Mouse (Mus musculus) kidney, postnatal 4 days (tissue): ENCODE data around the gene Cgnl1.
A peak's percentile ranks its signal among the peaks of the same experiment; 100 is the strongest.

Experiments used
- DNase-seq, 2 experiments: peaks; one replicate each; pipeline ENCODE4 v3.0.0; 2021; ENCODE audit warnings: mixed read lengths in 2 of 2

Gene Cgnl1

DNA sequence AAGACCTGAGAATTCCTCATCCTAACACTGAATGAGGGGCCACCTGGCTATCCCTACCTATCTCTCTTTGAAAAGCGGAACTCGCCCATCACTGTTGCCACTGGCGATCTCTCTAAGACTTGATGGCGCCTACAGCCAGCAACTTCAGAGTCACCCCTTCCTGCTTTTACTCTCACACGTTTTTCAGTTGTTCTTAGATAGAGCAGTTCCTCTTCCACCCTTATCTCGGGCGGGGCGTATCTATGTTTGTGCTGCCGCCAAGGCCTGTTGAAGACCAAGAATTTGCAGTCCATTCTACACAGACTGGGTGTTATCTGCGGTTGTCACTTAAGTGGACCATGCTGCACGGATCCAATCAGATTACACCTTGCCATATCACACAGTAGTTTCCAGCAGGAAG, 62.2 kb downstream of the Cgnl1 start:
- no peak for DNase-seq

DNA sequence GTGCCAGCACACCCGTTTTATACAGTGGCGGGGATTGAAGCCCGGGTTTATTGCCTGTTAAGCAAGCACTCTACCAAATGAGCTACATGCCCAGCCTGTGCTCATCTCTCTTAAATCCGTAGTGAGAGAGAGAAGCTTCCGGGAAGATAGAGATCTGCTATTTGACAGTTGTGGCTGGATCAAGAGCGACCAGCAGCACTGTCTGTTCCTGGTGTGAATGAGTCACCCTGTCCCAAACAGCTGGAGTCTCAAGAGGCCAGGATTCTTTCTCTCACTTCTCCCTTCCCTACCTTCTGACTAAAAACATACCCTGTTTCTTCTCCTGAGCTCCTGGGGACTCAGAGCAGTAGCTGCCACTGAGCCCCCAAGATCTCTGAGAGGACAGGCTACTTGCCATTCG, 63.4 kb downstream of the Cgnl1 start:
- DNase-seq, result no peak

DNA sequence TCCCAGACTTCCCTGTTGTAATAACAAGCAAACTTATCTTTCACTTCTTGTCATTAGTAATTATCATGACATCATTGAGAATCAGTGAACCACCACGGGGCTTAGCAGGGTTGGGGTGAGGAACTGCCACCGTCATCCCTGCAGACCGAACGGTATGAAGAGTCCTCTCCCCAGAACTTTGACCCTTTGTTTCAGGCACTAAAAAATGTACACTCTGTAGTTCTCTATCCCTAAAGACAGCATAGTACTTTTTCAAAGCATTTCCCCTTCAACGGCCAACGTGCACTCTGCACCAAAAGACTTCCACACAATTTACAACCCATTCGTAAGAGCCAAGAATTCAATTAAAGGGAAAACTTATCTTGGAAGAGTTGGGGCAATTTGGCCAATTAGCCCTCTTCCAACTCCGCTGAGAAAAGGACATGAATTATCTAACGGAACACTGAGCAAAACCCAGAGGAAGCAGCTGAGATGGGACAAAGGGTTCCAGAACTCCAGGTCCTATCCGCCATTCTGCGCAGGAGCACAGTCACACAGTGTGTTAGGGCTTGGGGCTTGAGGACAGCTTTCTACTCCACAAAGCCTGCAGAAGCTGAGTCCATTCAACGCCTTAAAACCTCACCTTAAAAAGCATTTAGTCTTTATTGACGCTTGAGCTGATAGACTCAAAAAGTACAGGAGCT, 66.9 kb downstream of the Cgnl1 start:
- DNase-seq, result peak in 1 of 2 experiments; percentile 23

DNA sequence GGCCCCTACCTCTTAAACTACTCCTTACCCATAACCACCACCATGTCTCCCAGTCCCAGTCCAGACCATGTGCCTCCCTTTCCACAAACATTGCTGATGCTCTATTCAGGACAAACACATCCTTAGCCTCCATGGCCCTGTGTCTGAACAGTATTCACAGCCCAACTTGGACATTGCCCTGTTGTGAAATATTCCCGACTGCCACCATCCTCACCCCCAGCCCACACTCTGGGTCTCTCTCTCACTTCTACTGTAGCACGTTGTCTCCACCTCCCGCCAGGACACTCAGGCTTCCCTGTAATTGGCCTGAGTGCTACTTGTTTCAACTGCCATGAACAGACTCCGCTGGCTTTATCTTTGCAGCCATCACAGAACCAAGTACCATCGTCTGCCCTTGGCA, 72.3 kb downstream of the Cgnl1 start:
- DNase-seq, result no peak

DNA sequence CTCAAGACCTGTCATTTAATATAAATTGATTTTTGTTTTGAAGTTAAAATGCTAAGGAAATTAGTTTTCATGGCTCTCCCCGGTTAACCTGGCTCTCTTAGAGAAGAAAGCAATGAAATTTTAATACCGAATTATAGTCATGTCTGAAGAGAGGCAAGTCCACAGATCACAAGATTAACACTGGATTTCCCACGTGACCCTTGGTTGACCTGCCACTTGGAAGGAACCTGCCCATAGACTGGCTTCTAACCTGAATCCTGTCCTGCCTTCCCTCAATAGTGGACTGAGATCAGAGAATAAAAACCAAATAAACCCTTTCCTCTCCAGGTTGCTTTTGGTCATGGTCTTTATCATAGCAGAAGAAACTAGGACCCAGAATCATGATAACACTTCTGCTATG, 73.3 kb downstream of the Cgnl1 start:
- no peak for DNase-seq

DNA sequence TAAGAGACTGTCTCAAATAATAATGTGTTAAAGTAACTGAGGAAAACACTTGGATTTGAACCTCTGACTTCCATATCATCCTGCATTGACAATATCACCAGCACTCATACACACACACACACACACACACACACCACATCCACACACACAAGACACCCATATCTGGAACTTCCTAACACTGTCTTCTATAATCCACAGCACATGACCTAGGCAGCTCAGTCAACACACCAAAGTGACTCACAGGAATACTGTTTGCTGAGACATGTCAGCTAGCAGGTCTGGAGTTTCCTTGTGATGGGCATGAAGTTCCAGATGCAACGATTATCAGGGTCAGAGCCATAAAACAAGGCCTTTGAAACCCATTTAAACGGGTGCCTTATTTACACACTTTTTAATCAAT, 74.2 kb downstream of the Cgnl1 start:
- DNase-seq, result no peak

DNA sequence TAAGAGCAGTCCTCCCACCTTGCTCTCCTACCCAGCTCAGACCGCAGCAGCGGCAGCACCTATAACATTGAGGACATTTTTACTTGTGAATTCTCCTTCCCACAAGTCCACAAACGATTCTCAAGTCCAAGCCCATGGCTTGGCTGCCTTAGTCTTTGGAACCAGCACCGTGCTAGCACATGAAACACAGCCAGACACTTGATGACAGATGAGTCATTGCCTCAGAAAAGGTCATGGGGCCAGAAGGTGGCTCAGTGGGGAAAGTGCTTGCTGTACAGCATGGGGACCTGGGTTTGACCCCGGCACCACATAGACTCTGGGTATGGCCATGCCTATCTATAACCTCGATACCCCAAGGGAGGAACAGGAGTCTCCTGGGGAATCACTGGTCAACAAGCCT, 74.6 kb downstream of the Cgnl1 start:
- DNase-seq, result no peak

- DNase-seq, result no peak
These were observed 76.3 kb downstream of the Cgnl1 start for GRCm38 (mm10) chr9:71695133-71695532.

DNA sequence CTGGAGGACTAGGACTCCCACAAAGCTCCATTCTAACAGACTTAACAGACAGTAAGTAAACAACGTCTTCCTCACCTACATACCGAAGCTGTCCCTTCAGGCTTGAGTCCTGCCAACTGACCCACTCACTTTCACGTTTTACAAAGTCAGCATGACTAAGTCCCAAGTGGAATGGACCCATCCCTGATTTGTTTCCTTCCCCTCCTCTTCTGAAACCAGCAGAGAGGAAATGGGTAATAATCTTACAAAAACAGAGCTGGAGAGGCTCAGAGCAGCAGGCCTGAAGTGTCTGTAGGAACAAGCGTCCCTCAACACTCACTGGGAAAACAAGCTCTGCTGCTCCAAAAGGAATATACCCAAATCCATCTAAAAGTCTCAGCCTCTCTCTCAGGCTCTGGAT, 77.2 kb downstream of the Cgnl1 start:
- DNase-seq, result no peak

GRCm38 (mm10) chr9:71693771-71694170, 77.6 kb downstream of the Cgnl1 start:
- no peak for DNase-seq

GRCm38 (mm10) chr9:71692165-71692564, 79.2 kb downstream of the Cgnl1 start:
- DNase-seq, result no peak

DNA sequence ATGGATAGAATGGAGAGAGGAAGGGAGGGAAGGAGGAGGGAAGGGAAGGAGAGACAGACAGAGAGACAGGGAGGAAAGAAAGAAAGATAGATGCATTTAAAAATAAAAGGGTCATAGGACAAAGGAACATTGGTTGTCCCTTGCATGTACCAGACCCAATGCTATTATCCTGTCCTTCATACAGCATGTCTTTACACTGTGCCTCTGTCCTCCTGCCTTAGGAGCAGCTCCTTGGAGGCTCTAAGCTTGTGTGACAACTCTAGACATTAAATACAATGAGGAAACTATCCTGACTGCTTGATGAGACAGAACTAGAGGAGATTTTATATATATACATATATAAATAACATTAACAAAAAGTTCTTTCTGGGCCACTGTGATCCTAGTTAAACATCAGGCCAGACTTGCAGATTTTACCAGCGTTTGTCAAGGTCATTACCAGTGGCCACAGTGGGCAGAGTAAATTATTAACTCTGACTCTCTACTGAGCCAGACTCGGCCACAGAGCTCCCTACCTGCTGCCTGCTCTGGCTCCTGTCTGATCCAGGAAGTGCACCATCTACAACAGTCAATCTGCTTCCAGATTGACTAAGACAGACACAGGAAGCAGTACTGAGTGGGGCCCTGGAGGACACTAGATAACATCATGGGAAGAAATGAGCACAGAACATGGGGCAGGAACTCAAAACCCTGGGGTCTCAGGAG, 81.9 kb downstream of the Cgnl1 start:
- DNase-seq, result peak in 1 of 2 experiments; percentile 49

- no peak for DNase-seq
These were observed 84.9 kb downstream of the Cgnl1 start for GRCm38 (mm10) chr9:71686463-71686862.

- DNase-seq, result no peak
These were observed 86.6 kb downstream of the Cgnl1 start for GRCm38 (mm10) chr9:71684772-71685171.

DNA sequence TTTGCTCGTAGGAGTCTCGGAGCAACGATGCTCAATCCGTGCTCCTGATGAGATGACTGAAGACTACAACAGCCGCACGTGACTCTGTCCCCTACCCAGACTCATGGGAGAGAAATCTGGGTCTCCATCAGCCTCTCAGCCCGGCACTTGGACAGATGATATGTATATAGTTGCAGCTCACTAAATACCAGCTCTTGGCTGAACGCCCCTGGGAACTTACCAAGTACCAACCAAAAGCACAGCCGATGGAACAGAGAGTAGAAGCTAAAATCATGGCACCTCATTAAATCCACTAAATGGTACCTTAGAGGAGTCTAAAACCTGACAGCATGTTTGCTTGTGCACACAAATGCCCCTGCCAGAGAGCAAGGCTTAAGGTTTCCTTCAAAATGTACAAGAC, 91.0 kb downstream of the Cgnl1 start:
- no peak for DNase-seq

DNA sequence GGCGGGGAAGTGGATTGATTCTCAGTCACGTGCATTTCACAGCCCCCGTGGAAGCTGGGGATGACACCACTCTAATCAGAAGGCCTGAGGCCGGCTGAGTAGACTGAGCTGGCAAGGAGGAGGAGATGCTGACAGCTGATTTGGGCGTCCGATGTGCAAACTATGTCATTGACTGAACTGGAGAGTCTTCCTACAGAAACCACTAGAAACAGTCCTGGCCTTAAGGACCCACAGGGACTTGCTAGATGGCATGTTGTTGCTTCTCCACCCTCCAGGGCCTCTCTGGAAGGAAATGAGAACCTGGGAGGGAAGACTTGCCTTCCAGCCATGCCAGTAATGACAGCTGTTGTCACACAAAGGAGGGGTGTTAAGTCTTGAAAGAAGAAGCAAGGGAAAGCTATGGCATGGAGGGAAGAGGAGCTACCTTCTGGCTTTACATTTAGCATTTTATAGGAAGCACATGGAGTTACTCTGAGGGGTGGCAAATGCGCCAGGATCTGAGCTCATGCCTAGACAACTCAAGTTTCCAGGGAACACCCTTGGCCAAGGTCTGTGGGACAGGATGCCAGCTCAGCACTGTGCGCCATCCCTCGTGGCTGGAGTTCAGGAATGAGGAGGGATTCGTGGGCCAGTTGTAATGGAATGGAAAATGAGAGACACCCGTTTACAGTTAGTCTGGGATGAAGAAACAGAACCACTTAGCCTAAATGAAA, 92.1 kb downstream of the Cgnl1 start:
- DNase-seq, result peak in 1 of 2 experiments; percentile 28

DNA sequence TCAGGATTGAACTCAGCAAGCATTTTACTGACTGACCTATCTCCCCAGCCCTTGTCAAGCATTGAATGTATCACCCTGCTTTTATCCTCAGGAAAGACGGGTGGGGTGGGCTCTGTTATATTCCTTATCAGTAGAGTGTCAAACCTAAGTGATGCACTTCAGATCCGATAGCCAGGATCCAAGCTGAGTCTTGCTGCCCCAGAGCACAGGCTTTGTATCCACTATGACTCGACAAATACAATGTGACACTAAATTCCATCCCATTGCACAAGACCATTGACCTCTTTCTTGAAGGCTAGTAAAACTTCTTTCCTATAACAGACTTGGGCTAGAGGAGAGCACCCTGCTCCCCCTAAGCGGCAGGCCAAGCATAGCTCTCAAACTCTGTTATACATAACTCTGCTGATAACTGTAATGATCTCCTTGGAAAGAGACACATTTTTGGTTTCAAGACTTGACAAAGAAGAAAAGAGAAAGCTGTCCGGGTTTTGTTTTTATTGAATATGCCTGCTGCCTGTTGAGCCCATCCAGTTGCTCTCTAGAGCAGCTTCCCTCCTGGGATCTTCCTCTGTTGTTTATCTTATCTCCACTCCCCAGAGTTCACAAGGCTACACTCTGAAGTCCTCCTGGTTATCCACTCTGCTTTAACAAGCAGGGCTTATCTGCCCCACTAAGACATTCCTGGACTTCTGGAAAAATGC, 94.3 kb downstream of the Cgnl1 start:
- peak in 1 of 2 experiments; percentile 46 for DNase-seq

DNA sequence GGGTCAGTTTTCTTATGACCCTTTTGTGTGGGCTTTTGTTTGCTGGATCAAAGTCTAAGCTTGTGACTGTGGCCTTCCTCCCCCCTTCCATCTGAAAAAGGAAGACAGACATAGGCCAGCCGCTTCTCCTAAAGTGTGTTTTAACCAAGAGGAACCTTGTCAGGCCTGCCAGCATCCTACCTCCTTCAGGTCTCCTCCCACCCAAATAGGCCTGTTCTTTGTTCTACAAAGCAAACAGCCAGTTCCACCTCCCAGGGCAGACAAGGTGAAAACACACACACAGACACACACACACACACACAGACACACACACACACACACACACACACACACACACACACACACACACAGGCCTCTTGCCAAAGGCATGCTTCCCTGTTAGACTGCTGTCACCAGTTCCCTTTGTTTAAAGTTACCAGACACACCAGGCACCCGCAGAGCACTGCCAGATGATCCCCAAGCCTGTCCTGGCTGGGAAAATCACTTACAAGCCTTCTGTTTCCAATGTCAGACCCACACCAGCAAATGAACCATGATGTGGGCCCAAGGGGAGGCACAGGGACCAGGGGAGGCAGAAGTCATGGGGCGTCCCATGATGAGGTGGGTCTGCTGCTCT, 95.5 kb downstream of the Cgnl1 start:
- no peak for DNase-seq

- no peak for DNase-seq
These were observed 96.2 kb downstream of the Cgnl1 start for GRCm38 (mm10) chr9:71675216-71675615.

DNA sequence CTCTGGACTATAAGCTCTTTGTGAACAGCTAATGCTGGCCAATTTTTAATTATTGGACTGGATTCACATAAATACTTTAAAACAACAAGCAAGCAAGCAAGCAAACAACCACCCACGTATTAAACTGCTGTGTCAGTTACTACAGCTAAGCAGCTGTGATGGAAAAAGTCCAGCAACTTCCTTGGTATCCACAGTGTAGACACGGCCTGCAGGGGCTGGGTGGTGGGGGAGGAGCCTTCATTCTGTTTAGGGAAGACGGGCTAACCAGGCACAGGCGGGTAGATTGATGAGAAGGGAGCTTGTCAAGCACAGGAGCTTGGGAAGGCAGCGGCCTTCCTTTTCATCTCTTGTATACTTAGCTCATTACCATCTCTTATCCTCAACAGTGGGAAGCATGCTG, 96.9 kb downstream of the Cgnl1 start:
- DNase-seq, result peak; percentile 50 to 63

DNA sequence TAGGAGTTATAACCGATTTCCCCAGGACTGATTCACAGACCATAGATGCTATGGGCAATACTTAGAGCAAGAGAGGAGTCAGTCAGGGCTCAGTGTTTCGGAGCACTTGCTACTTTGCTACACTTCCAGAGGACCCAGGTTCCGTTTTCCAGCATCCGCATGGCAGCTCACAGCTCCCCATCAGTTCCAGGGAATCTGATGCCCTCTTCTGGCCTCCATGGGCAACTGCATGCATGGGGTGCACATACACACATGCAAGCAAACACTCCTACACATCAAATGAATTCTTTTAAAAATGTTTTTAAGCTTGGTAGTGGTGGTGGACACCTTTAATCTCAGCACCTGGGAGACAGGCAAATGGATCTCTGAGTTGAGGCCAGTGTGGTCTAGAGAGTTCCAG, 98.9 kb downstream of the Cgnl1 start:
- no peak for DNase-seq

DNA sequence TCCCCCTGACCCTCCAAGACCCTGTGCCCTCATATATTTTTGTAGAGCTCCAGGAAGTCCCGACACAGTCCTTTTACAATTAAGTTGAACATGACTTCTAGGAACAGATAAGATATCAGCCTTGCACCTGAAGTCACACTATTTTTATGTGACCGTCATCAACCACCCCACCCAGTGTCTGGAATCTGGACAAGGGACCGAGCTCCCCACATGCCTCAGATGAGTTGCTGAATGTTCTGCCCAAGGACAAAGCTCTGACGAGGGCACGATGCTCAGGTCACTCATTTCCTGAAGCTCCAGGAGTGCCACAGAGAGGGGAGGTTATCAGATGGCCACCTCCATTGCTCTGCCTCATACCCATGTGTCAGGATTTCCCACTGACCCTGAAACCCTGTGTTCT, 100.7 kb downstream of the Cgnl1 start:
- no peak for DNase-seq

DNA sequence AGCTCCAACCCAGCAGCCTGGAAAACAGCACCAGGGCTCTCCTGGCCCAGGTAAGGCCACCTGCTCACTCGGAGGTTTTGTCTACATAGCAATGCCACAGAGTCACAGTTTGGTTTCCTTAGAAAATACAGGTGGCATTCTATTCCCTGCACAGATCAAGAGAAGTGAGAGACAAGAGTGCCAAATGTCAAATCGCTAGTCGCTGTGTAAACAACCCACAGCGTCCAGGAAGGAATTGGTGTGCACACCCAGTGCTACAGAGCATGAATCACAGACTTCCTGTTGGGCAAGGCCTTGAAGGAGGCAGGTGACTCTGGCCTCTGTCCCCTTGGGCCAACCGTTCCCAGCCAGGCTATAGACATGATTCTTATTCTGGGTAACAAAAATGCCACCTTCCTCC, 103.8 kb downstream of the Cgnl1 start:
- DNase-seq, result peak in 1 of 2 experiments; percentile 57
